Mouse (Mus musculus): ENCODE results near the gene Uba52.

- TF ChIP-seq CTCF (IDR thresholded peaks at IDR 0.05) (no peak), EP300 (IDR thresholded peaks at IDR 0.05) (no peak)
Observed at GRCm38 (mm10) chr8:70546412-70546811, 35.8 kb upstream of the Uba52 start.
